Mouse (Mus musculus): ENCODE results near the gene Snrnp70.
A peak's percentile ranks its signal among the peaks of the same experiment; 100 is the strongest.
"Not testable (repeated sequence)": the region's sequence is repeated elsewhere in the genome, so short reads cannot be mapped to it uniquely, and the experiment has no call there.

Gene Snrnp70

DNA sequence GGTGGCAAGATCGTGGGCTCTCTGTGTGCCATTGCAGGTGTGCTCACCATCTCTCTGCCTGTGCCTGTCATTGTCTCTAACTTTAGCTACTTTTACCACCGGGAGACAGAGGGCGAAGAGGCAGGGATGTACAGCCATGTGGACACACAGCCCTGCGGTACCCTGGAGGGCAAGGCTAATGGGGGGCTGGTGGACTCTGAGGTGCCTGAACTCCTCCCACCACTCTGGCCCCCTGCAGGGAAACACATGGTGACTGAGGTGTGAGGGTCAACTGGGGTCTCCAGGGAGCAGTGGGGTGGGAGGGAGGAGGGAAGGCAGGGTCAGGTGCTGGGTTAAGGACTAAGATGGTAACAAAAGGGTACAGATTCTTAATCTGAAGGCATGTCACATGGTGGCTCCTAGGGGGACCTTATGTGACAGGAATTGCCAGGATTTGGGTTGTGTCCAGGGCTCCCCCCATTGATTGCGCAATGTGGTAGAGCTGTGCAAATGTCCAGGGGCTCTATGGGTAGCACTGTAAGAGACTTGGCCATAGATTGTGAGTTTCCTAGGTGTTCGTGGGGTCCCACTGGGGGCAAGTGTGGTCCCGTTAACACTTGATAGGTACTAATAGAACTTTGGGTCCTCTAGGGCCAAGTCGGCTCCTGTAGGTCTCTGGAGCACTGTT lies 14.1 kb upstream of the Snrnp70 start:
- no peak for DNase-seq (ENCODE audit: low read depth, low spot score)

DNA sequence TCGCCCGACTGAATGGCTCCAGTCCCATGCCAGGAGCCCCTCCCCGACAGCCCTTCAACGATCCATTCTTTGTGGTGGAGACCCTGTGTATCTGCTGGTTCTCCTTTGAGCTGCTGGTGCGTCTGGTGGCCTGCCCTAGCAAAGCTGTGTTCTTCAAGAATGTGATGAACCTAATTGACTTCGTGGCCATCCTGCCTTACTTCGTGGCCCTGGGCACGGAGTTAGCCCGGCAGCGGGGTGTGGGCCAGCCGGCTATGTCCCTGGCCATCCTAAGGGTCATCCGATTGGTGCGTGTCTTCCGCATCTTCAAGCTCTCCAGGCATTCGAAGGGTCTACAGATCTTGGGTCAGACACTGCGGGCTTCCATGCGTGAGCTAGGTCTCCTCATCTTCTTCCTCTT lies 13.4 kb upstream of the Snrnp70 start:
- no peak for DNase-seq (ENCODE audit: low read depth, low spot score)

DNA sequence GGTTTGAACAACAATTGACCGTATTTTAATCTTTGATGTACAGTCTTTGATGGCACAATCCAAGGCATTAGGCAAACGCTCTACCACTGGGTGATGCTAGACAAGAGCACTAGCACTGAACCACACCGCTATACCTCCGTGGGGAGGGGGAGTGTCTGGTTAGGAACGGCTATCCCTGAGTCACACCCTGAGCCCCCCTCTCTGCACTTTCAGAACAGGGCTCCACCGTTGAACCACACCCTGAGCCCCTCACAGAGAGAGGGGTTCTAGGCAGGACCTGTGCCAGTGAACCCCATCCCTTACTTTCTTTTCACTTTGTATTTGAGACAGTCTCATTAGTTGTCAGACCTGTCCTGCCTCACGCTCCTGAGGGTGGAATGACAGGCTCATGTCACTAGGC lies 12.8 kb upstream of the Snrnp70 start:
- no peak for DNase-seq (ENCODE audit: low read depth, low spot score)

DNA sequence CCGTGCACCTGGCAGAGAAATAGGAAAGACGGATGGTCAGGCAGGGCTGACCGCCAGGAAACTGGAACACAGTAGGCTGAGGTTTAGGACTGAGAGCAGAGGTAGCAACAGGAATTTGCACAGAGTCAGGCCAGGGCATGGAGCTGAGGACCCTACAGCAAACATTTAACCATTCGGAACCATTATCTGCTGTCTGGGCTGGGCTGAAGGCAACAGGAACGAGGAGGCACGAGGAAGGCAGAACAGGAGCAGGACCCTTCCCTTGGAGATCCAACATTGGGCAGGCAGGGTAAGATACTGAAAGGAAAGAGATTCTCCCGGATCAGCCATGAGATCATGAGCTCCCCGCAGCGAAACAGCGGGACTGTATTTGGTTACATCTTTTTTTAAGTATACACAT lies 12.3 kb upstream of the Snrnp70 start:
- no peak for DNase-seq (ENCODE audit: low read depth, low spot score)

GRCm38 (mm10) chr7:45406157-45407156 lies 10.9 kb upstream of the Snrnp70 start:
- no peak for DNase-seq (ENCODE audit: low read depth, low spot score)

DNA sequence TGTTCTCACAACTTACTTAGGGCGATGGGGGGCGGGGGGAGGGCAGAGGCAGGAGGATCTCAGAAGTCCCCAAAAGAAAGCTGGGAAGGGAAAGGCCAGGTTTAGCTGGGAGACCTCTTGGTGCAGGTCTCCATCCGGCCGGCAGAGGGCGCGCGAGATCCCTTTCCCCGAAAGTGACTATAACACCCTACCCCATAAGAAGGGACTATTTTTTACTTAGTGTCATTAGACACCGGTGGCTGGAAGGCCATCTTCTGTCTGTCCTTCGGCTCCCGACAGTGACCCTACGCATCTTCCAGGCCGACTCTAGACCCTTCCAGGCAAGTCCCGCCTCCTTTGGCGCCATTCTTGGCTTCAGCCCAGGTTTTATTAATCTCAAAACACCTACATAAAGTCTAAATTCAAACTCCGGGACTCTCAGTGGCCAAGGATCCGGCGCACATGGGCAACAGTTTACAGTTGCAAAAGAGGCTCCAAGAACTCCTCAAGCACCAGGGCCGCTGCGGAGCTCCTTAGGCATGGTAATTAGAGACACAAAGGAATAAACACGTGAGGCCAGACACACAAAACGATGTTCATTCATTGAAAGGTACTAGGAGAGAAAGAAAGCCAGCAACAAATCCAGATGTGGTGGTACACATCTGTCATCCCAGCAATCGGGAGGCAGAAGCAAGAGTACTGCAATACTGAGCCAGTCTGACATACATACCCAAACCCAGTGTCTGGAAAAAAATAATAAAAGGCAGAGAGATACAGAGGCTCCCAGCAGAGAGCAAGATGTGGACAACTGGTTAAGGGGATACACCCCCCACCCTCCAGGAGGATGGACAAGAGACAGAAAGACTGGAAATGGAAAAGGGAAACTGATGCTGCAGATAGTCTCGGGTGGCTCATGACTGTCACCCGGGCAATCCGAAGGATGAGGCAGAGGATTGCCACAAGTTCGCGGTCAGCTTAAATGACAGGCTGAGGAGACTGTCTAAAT lies 9.8 kb upstream of the Snrnp70 start, which contains the start of gene Kcna7:
Kcna7 (plus strand) TSS at position 563 of the 985 bp plus-strand sequence.
- DNase-seq (ENCODE audit: low read depth, low spot score) = no peak

GRCm38 (mm10) chr7:45403532-45404261 lies 8.2 kb upstream of the Snrnp70 start:
- peak; percentile 71 for DNase-seq (ENCODE audit: low read depth, low spot score)

DNA sequence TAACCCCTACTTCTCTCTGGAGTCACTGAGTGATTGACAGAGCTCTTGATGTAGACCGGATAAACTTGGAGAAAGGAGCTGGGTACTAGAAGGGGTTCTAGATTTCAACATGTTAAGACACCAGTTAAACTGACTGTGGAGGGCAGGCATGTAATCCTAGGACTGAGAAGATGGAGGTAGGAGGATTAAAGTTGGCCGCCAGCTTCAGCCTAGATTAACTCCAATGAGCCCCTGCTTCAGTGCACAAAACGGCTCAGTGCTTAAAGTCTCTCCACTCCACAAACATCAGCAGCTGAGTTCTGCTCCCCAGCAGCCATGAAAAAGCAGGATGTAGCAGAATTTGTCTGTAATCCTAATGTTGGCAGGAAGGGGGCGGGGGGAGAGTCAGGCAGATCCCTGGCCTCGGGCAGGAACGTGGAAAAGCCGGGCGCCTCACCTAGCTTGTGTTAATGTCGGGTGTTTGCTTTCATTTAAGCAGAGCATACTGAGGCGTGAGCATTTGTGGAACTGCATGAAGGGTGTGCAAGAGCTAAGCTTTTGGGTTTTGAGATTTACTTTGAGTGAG lies 6.1 kb upstream of the Snrnp70 start:
- no peak for DNase-seq (ENCODE audit: low read depth, low spot score)

GRCm38 (mm10) chr7:45396787-45397186 lies 1.2 kb upstream of the Snrnp70 start:
- DNase-seq (ENCODE audit: low read depth, low spot score) = no peak

- not testable (repeated sequence) for DNase-seq (ENCODE audit: low read depth, low spot score)
Observed at GRCm38 (mm10) chr7:45396337-45396775, 814 bp upstream of the Snrnp70 start.

DNA sequence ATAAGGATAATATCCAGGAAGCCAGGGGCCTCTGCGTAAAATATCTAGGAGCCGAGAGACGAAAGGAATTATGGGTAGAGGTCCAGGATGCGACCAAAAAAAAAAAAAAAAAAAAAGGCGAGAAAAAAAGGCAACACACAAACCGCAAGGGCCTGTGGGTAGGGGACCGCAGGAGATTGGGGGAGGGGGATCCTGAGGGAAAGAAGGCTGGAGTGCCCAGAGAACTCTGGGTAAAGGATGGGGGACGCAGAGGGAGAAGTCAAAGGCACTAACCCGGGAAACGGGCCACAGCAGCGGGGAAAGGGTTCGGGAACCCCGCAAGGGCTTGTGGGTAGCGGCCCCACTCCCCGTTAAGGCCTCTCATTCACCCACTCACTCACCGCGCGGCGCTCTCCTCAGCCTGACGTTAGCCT lies 407 bp downstream of the Snrnp70 start:
- DNase-seq (ENCODE audit: low read depth, low spot score) = peak; percentile 65

- no peak for DNase-seq (ENCODE audit: low read depth, low spot score)
Observed at GRCm38 (mm10) chr7:45386077-45386476, 9.5 kb downstream of the Snrnp70 start.

- no peak for DNase-seq (ENCODE audit: low read depth, low spot score)
Observed at GRCm38 (mm10) chr7:45376057-45376456, 19.5 kb downstream of the Snrnp70 start.

DNA sequence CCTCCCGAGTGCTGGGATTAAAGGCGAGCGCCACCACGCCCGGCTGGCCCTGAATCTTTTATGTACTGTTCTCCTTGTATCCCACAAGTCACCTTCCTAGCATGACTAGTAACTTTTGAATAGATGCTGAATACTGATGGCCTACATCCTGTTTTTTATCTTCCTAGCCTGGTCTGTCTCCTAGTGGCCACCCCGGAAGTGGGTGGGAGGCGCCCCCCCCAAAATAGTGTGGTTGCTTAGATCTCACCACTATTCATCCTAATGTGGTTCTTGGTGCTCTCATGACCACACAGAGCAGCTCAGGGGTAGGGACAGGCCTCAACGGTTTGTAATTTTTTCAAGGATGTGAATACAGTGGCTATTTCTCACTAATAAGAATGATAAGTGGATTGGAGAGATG lies 20.9 kb downstream of the Snrnp70 start:
- no peak for DNase-seq (ENCODE audit: low read depth, low spot score)

- no peak for DNase-seq (ENCODE audit: low read depth, low spot score)
Observed at GRCm38 (mm10) chr7:45372371-45372770, 23.2 kb downstream of the Snrnp70 start.

DNA sequence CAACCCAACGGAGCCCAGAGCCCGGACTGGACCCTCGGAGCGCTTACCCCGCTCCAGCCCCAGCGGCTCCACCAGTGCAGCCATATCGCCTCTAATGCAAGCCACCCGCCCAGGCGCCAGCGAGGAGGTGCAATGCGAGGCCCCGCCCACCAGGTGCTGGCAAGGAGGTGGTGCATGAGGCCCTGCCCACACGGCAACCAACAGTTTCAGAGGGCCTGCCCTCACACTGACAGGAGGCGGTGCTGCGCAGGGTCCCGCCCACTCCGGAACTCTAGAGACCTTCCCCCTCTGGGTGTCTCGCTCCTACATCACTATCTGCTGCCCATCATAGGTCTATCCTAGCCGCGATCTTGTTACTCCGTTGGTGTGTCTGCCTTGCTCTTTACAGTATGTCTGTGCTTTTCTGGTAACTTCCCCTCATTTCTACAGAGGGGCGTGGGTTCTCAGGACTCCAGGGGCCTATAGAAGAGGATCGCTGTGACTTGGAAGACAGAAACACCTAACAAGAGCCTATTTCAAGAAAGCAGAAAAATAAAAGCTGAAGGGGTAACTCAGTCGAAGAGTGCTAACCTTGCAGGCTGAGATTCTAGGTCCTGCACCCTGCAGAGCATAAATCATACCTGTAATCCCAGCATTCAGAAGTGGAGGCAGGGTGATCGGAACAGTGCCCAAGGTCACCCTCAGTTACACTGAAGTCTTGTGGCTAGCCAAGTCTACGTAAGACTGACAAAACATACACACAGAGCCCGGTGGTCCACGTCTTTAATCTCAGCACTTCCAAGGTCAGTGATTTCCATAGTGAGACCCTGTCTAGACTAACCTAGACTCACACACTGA lies 24.8 kb downstream of the Snrnp70 start, which contains the start of gene Lin7b:
Lin7b (minus strand) TSS at position 109 of the 837 bp plus-strand sequence.
- peak; percentile 86 for DNase-seq (ENCODE audit: low read depth, low spot score)

DNA sequence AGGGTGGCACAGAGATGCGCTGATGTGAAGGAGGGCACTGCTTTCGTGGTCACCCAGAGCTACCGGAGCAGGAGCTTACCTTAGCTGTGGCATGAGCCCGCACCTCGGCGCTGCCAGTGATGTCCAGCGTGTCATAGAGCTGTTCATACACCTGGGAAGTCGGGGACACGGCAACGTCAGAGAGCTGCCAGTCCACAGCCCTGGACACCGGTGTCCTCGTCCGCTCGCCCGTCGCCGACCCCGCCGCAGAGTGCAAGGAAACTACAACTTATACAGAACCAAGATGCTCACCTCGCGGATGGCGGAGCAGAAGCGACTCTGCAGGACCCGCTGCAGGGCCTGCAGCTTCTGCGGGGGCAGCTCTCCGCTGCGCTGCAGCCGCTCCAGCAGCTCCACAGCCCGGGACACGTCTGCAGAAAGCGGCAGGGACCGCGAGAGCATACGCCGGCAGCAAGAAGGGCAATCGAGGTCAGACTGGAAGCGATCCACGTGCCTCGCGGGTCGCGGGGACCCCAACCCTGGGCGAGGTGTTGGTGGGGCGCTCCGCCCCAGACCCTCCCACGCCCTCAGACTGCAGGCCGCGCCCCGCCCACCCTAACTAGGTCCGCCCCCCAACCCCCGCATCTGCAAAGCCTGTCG lies 25.6 kb downstream of the Snrnp70 start:
- no peak for DNase-seq (ENCODE audit: low read depth, low spot score)

DNA sequence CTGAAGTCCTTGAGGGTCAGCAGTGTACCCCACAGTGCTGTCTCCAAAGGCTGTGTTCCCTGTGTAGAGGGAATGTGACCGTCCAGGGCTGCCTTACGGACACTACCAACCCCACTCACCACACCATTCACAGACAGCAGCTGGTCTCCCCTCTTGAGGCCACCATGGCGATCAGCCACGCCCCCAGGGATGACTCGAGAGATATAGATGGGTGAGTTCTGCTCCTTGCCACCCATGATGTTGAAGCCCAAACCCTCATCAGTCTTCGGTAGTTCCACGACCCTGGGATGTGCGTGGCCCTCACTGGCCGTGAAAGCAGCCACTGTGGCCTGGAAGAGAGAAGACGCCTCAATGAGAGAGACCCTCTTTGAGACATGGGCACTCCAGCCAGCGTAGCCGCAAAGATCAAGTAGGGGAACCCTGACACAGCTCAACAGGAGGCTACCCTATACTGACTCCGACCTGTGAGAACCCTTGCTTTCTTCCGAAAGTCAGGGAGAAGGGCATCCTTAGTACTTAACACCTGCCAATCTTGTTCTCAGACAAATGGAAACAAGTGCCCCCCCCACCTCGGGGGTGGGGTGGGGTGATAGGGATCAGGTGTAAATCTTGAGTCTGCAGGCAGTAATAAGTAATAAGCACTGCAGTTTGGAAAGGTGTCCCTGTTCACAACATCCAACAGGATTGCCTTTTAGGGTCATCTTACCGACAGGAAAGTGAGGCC lies 26.4 kb downstream of the Snrnp70 start:
- no peak for DNase-seq (ENCODE audit: low read depth, low spot score)
